Mouse (Mus musculus) E14TG2a.4 (cell line): ENCODE measurements around the gene Mical3.

Experiments used
- CTCF ChIP-seq: conservative IDR thresholded peaks from 2 replicates; pipeline ENCODE4 v1.5.1; 2014; ENCODE audit warnings: low read length
- NANOG ChIP-seq: IDR thresholded peaks from 2 replicates; pipeline ENCODE4 v1.6.1; 2014; ENCODE audit warnings: borderline replicate concordance, low read length, mixed read lengths
- POU5F1 ChIP-seq: IDR thresholded peaks from 2 replicates; pipeline ENCODE4 v1.6.1; 2014; ENCODE audit warnings: low read length, borderline replicate concordance

DNA sequence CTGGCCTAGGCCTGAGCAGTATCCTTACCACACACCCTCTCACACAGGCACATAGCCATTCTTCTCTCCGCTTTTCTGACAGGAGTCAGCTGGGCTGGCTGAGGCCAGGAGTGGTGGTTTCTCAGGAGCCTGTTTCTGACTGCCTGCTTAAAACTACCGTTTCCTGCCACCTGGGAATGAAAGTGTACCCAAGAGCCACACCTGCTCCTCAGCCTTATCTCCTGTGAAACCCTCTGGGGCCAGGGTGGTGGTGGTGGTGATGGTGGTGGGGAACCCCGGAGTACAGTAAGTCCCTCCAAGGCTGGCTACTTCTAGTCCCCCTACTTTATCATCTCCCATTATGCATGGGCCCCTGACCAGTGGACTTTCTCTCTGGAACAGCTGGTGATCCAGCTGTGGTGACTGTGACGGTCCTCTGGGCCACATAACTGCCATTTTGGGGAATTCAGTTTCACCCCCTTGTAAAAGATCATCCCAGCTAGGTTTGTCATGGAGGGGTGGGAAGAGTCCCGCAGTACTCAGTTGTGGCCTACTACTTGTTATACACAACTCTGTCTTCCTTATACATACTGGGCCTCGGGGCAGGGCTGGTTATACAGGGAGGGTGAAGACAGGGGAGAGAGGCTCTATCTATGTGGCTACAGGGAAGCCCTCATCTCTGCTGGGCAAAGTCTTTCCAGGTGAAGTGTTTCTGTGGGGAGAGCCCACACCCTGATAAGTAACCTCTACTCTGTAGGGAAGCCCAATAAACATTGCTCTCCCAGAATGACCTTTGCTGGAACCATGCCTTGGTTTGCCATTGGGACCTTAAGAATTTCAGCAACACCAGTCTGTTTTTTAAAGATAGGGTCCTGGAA lies 200.1 kb downstream of the Mical3 start:
- TF ChIP-seq CTCF, result no peak
- TF ChIP-seq NANOG, result no peak
- no peak for TF ChIP-seq POU5F1
